Mouse (Mus musculus) olfactory bulb, adult 2 months (tissue): ENCODE measurements around the gene Tm9sf4.

Experiments used
- CTCF ChIP-seq: fragments of 200-500 bp; IDR thresholded peaks from 2 replicates; pipeline ENCODE4 v1.5.1; 2012; ENCODE audit warnings: low read depth, mild to moderate bottlenecking, low read length, moderate library complexity; ENCODE audit not compliant: insufficient read depth
- POLR2A ChIP-seq: fragments of 200-500 bp; IDR thresholded peaks from 2 replicates; pipeline ENCODE4 v1.6.1; 2012; ENCODE audit warnings: mild to moderate bottlenecking, low read depth, low read length, moderate library complexity; ENCODE audit not compliant: insufficient read depth

- no peak for TF ChIP-seq POLR2A
- no peak for TF ChIP-seq CTCF
Measured at GRCm38 (mm10) chr2:153221620-153222019, 60.5 kb downstream of the Tm9sf4 start.
